Mouse (Mus musculus) induced T-regulatory cell, adult 2 months (primary cell): ENCODE data around the gene Acaca.

ENCODE experiments used
- DNase-seq: peaks from one replicate; pipeline ENCODE4 v3.0.0-alpha.2; 2012; ENCODE audit warnings: low read depth

Gene Acaca

DNA sequence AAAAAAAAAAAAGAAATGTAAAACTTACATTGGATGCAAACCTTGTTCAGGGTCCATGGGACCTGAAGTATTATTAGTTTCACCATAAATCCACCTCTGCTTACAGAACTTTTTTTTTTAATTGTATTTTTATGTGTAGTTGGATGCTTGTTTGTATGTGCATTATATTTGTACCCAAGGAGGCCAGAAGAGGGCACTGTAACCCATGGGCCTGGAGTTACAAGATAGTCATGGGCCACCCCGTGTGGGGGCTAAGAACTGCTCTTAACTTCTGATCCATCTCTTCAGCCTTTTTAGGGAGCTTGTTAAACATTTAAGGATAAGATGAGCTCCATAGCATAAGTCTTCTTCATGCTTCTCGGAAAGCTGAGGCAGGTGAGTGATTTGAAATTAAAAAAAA, 21.4 kb downstream of the Acaca start:
- DNase-seq, result peak; percentile 45

DNA sequence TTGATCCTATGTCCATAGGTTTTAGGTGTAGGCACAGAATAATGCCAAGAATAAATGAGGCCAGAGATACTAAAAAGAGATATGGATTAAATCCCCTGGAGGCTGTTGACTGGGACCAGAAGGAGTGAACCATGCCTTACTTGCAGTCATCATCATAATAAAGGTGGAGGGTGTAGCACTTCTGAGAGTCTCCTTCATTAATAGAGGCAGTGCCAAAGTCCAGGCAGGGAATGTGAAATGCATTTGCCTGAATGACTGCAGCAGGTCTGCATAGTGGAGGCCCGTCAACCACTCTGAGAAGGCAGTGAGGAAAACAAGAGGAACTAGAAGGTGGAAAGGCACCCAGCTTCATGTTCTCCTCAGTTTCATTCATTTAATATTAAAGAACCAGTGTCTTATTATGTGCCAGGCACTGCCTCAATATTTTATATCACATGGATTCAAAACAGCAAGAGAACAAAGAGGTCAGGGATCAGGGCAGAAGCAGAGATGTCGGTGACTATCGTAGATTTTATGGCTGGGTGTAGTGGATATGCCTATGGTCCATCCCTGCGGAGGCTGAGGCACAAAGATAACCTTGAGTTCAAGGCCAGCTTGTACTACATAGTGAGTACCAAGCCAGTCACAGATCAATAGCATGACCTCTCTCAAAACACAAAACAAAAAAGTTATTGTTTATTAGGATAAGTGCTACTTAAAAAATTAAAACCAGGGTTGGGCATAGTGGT, 27.2 kb downstream of the Acaca start:
- no peak for DNase-seq

DNA sequence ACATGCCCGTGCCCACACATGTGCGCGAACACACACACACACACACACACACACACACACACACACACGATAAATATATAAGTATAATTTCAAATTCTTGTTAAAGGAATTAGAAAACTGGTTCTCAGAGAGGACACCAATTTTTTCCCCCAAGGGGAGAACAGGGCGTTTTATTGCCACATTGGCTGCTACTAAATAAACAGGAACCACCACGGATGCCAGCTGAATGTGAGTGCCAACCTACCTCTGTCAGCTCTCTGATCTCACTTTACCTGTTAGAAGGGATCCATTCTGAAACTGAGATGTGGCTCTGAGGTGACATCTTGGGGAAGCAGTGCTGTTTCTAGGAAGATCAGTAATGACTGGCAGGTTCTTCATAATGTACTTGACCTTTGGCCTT, 34.7 kb downstream of the Acaca start:
- DNase-seq, result no peak

GRCm38 (mm10) chr11:84164561-84164960, 35.1 kb downstream of the Acaca start:
- DNase-seq, result no peak

GRCm38 (mm10) chr11:84167046-84167526, 37.6 kb downstream of the Acaca start, which contains the start of gene Gm11437:
Gm11437 (minus strand) TSS chr11:84167476.
- no peak for DNase-seq

- peak; percentile 27 for DNase-seq
Measured at GRCm38 (mm10) chr11:84168701-84169288, 39.3 kb downstream of the Acaca start.

DNA sequence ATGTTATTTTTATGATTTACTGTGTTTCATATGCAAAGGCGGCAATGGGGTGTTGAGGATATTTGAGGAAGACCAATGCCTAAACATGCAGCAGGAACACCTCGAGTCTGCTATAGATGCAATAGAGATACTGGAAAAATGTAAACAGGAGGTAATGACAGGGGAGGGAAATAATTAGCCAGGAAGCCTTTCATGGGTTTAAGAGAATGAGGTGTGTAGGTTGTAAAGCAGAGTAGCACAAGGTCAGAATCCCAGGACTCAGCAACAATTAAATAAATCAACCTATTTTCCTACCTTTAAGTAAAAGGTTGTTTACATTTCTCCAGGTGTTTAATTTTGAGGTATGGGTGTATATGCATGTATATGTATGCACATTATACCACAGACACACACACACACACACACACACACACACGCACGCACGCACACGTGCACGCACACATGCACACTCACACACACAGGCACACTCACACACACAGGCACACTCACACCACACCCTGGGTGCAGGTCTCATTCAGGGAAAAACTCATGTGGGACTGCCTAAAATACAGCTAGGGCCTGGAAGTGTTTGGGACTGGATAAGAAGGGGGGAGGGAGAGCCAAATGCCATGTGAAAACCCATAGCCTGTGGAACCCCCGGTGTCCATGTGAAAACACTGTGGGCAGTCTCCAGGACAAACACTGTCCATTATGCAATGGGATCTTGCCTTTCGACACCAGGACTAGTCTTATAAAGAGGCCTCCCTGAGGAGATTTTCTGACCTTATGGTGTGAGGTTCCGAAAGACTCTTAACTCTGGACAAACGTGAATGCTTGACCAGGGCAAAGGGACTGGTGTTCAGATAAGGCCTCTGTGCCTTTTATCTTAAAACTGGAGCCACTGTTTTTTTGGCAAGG, 43.3 kb downstream of the Acaca start:
- no peak for DNase-seq

- no peak for DNase-seq
Measured at GRCm38 (mm10) chr11:84178571-84178970, 49.1 kb downstream of the Acaca start.

- peak; percentile 92 for DNase-seq
Measured at GRCm38 (mm10) chr11:84179226-84179953, 49.9 kb downstream of the Acaca start.

GRCm38 (mm10) chr11:84179954-84180598, 50.6 kb downstream of the Acaca start:
- peak; percentile 82 for DNase-seq

- peak; percentile 9 for DNase-seq
Measured at GRCm38 (mm10) chr11:84181286-84181685, 51.8 kb downstream of the Acaca start.

DNA sequence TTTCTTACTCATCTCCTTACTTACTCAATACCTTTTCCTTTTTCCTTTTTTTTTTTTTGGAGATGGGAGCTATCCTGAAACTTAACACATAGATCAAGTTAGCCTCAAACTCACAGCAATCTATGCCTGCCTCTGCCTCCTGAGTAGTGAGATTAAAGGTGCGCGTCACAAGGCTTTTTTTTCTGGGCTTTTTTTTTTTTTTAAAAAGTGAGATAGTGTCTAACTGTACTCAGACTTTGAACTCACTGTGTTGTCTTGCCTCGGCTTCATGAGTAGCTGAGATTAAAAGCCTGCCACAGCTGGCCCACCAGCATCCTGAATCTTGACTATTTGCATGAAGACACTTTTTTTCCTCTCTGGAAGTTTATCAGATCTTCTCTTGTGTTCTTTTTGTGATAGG, 59.1 kb downstream of the Acaca start:
- no peak for DNase-seq

DNA sequence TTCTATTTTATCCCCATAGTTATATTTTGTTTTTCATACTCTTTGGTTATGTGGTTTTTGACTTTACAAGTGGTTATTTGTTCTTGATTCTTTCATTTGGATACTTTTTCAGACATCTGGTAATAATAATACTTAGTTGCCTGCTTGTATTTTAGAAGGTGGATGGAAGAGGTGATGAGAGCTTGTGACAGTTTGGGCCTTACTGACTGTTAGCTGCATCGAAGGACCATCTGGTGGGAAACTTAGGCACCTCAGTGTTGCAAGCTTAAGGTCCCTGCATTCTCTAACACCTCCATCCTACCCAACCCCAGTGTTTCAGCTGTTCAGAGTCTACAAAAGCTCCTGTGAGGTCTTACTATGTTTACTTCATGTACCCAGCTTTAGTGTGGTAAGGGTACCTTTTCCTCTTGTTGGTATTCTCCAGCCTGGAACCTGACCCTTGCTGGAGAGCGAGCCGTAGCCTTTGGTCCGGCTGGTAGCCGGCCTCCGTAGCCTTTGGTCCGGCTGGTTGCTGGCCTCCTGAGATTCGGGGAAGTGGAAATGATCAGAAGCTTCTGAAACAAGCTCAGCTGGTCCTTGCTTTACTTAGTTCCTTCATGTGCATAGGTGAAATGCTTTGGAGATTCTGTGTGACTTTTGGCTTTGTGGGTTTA, 61.2 kb downstream of the Acaca start:
- no peak for DNase-seq

- no peak for DNase-seq
Measured at GRCm38 (mm10) chr11:84193249-84193648, 63.8 kb downstream of the Acaca start.

DNA sequence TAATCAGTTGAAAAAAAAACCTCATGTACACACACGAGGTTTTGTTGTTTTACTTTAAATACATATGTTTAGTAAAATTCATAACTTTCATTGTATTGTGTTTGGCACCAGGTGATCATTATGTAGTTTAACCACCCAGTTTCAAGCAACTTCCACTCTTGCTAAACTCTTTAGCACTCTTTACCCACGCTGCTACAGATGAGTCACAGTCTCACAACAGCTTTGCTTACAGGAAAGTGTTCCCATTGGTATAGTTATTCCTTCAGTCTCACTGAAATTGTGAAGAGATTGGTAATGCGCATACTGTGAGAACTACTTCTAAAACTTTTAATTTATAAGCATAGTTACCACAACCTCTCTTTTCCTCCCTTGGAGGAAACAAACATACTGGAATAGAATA, 65.3 kb downstream of the Acaca start:
- no peak for DNase-seq

- no peak for DNase-seq
Measured at GRCm38 (mm10) chr11:84197607-84198402, 68.3 kb downstream of the Acaca start.

DNA sequence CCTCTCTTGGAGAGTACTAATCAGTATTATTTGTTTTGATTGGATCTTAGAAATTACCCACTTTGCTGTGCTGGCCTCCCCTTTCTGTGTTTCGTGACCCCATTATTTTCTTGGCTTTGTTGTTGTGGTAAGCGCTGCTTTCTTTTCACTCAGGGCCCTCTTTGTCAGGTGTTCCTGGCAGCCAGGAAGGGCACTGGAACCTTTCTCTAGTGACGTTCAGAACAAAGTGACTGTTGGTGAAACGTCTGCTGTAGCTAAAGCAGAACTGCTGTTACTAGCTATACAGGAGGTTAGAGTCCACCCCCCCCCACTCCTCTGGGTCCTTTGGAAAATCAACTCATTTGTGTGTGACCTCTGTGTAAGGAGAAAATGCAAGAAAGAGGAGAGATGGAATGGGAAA, 76.3 kb downstream of the Acaca start:
- DNase-seq, result no peak

GRCm38 (mm10) chr11:84210876-84211275, 81.4 kb downstream of the Acaca start:
- no peak for DNase-seq

DNA sequence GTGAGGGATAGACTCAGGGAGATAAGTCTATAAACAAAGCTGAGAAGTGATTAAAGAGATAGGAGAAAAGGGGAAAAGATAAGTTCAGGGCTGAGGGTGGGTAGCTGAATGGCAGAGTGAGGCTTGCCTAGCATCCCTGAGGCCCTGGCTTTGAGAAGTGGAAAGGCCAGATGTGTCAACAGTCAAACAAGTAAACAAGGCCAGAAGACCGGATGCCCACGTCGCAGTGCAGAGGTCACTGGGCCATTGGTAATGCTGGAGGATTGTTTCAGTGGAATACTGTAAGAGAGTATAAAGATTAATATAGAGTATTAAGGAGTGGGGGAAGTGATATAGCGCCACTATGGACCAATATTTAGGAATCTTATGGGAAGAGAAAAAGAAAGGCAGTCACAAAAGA, 89.5 kb downstream of the Acaca start:
- no peak for DNase-seq

- DNase-seq, result peak; percentile 64
Measured at GRCm38 (mm10) chr11:84243562-84243961, 114.1 kb downstream of the Acaca start.
